Mouse (Mus musculus) cerebellum, postnatal 4 days (tissue): ENCODE measurements at regions not wholly inside any gene's neighbourhood (a gene's known extent, or its start where the extent isn't known, plus 50 kb on each side); places are given as distances from the start of the nearest gene placed in this dataset.
"Not testable (repeated sequence)": the region's sequence is repeated elsewhere in the genome, so short reads cannot be mapped to it uniquely, and the experiment has no call there.

Experiments
- DNase-seq, 2 experiments: peaks; one replicate each; pipeline ENCODE4 v3.0.0; 2022; ENCODE audit warnings: low spot score in 2 of 2, mixed read lengths in 1 of 2

DNA sequence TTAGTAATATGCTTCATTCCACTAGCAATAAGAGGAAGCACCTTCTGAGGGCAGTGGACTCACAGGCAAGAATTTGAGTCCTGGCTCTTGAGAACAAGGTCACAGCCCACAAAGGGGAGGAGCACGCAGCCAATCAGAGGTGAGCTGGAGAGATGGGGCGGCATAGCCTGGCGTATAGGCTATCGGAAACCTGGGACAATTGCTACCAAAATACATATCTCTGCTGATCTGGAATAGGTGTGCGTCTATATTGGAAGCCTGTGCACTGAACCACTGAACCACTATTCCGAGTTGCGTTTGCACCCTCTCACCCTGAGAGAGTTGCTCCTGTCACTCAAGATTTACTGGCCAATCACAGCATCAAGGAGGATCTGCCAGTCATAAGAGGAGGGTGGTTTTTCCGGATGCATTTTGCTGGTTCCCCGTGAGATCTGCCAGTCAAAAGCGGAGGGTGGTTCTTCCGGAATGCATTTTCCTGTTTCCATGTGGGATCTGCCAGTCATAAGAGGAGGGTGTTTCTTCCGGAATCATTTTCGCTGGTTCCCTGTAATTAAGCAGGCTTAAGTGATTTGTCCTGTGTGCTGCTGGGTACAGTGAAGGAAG lies 80.1 kb upstream of the Riok2 start:
- DNase-seq = peak; percentile 30 to 73

DNA sequence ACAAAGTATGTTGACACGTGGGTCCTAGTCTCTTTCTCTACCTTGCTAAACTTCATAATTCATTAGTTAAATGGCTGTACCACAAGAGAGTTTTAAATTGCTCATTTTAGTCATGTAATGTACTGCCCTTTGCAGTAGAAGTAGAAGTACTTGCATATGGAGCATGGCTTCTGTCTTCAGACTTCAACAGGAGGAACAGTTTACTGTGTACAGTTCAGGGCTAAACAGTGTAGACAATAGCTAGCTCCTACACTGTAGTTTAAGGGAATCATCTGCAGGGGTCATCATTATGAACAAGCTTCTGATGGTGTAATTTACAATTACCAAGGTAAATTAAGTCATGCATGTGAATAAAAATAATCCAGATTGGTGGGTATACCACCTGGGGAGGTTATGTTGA lies 79.1 kb upstream of the Riok2 start:
- DNase-seq = not testable (repeated sequence)

DNA sequence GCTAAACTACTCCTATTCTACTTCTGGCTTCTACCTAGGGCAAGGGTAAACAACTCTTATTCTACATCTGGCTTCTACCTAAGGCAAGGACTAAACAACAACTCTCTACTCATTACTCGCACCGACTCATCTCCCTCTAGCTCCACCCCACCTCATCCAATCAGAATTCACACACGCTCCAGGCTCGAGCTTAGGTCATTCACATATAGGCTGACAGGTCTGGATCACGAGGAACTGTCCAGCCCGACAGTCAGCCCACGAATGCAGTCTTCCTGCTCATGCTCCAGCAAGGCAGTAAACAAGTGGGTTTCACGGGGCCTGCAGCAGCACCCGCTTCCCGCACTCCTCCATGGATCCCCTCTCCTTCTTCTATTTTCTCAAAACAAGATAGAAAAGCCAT lies 70.6 kb upstream of the Riok2 start:
- DNase-seq = not testable (repeated sequence)
